Mouse (Mus musculus): Measurements from ENCODE around the gene Cadm1.

GRCm38 (mm10) chr9:47603971-47604370 is 74.0 kb downstream of the Cadm1 start:
- TF ChIP-seq CTCF (IDR thresholded peaks at IDR 0.05; ENCODE audit: low read depth), result no peak
- TF ChIP-seq EP300 (IDR thresholded peaks at IDR 0.05; ENCODE audit: low read depth), result no peak
